Mouse (Mus musculus) hindbrain, embryonic 11.5 days (tissue): ENCODE measurements at regions not wholly inside any gene's neighbourhood (a gene's known extent, or its start where the extent isn't known, plus 50 kb on each side); places are given as distances from the start of the nearest gene placed in this dataset.

Experiments used
- ATAC-seq: fragments of 200-750 bp; cut with Nextera tagmentation; 2 replicates; pipeline ENCODE4 v1.8.0; 2017; ENCODE audit warnings: mild to moderate bottlenecking, moderate TSS enrichment, moderate library complexity; ENCODE audit not compliant: low FRiP score
- DNase-seq: peaks from one replicate; pipeline ENCODE4 v3.0.0-alpha.2; 2015; ENCODE audit warnings: low spot score
- H3K27ac ChIP-seq: fragments of 300-500 bp; sonication (generic); 2 replicates; pipeline ENCODE4 v1.5.1; 2014; ENCODE audit warnings: mild to moderate bottlenecking, low read depth, low read length
- H3K27me3 ChIP-seq: fragments of 300-500 bp; sonication (generic); 2 replicates; pipeline ENCODE4 v1.6.1; 2014; ENCODE audit warnings: mild to moderate bottlenecking, low read length, moderate library complexity, mixed read lengths; ENCODE audit not compliant: control insufficient read depth, insufficient read depth
- H3K36me3 ChIP-seq: fragments of 300-500 bp; sonication (generic); 2 replicates; pipeline ENCODE4 v1.6.1; 2014; ENCODE audit warnings: mild to moderate bottlenecking, low read length, moderate library complexity, mixed read lengths; ENCODE audit not compliant: control insufficient read depth, insufficient read depth
- H3K4me1 ChIP-seq: fragments of 300-500 bp; sonication (generic); replicated peaks from 2 replicates; pipeline ENCODE4 v1.6.1; 2014; ENCODE audit warnings: low read length, mixed read lengths; ENCODE audit not compliant: control insufficient read depth, insufficient read depth
- H3K4me2 ChIP-seq: fragments of 300-500 bp; sonication (generic); replicated peaks from 2 replicates; pipeline ENCODE4 v1.6.1; 2014; ENCODE audit warnings: mild to moderate bottlenecking, low read depth, low read length
- H3K4me3 ChIP-seq: fragments of 300-500 bp; sonication (generic); 2 replicates; pipeline ENCODE4 v1.5.1; 2014; ENCODE audit warnings: low read depth, low read length
- H3K9ac ChIP-seq: fragments of 300-500 bp; sonication (generic); 2 replicates; pipeline ENCODE4 v1.6.1; 2014; ENCODE audit warnings: low read depth, low read length
- H3K9me3 ChIP-seq: fragments of 300-500 bp; sonication (generic); 2 replicates; pipeline ENCODE4 v1.6.1; 2016; ENCODE audit warnings: low read length; ENCODE audit not compliant: control insufficient read depth
- WGBS: fragments of 180-500 bp; shearing (Covaris S2); extraction: QIAGEN DNeasy Blood & Tissue Kit; methylation state at CpG from one replicate; pipeline ENCODE4 v1.1.7; 2014; 5-methylcytosine and 5-hydroxymethylcytosine counted together

GRCm38 (mm10) chr11:79753491-79753890 lies 162.5 kb downstream of the Rab11fip4 start:
- Histone ChIP-seq H3K9me3 (no peaks in the 10 kb centered on the region), H3K27ac (no peak overlapping the region), H3K4me3 (no peak overlapping the region), H3K27me3 (no peaks in the 10 kb centered on the region), H3K9ac (no peak overlapping the region), H3K4me1 (no peaks in the 10 kb centered on the region), H3K4me2 (no peak overlapping the region), H3K36me3 (no peaks in the 10 kb centered on the region)
- 84% methylated on average over 2 of the region's 2 CpGs for WGBS
- no peak for ATAC-seq
- DNase-seq = no peak

GRCm38 (mm10) chr11:79752717-79753480 lies 161.9 kb downstream of the Rab11fip4 start:
- Histone ChIP-seq H3K4me1 (no peaks in the 10 kb centered on the region), H3K4me3 (no peak overlapping the region), H3K4me2 (no peak overlapping the region), H3K36me3 (no peaks in the 10 kb centered on the region), H3K27me3 (no peaks in the 10 kb centered on the region), H3K9ac (no peak overlapping the region), H3K9me3 (no peaks in the 10 kb centered on the region), H3K27ac (no peak overlapping the region)
- ATAC-seq = no peak
- 58% methylated on average over 7 of the region's 7 CpGs for WGBS
- DNase-seq = no peak

- Histone ChIP-seq H3K4me1 (no peaks in the 10 kb centered on the region), H3K9me3 (no peaks in the 10 kb centered on the region), H3K27ac (no peak overlapping the region), H3K4me2 (no peak overlapping the region), H3K4me3 (no peak overlapping the region), H3K27me3 (no peaks in the 10 kb centered on the region), H3K36me3 (no peaks in the 10 kb centered on the region), H3K9ac (no peak overlapping the region)
- ATAC-seq (no peak), DNase-seq (no peak)
- WGBS = 64% methylated on average over 14 of the region's 14 CpGs
These were observed 161.0 kb downstream of the Rab11fip4 start for GRCm38 (mm10) chr11:79751751-79752716.

GRCm38 (mm10) chr11:79750943-79751342 lies 159.9 kb downstream of the Rab11fip4 start:
- Histone ChIP-seq H3K4me3 (no peak overlapping the region), H3K9me3 (no peaks in the 10 kb centered on the region), H3K27me3 (no peaks in the 10 kb centered on the region), H3K36me3 (no peaks in the 10 kb centered on the region), H3K4me2 (no peak overlapping the region), H3K4me1 (no peaks in the 10 kb centered on the region), H3K27ac (no peak overlapping the region), H3K9ac (no peak overlapping the region)
- DNase-seq = no peak
- WGBS = 74% methylated on average over 2 of the region's 2 CpGs
- ATAC-seq = no peak

GRCm38 (mm10) chr11:79749755-79750434 lies 158.9 kb downstream of the Rab11fip4 start:
- H3K27ac ChIP-seq = no peak overlapping the region
- no peak overlapping the region for H3K4me2 ChIP-seq
- H3K27me3 ChIP-seq = no peaks in the 10 kb centered on the region
- no peaks in the 10 kb centered on the region for H3K36me3 ChIP-seq
- no peak for DNase-seq
- 82% methylated on average over 7 of the region's 7 CpGs for WGBS
- no peaks in the 10 kb centered on the region for H3K4me1 ChIP-seq
- H3K9ac ChIP-seq = no peak overlapping the region
- no peaks in the 10 kb centered on the region for H3K9me3 ChIP-seq
- ATAC-seq = no peak
- H3K4me3 ChIP-seq = no peak overlapping the region

GRCm38 (mm10) chr11:79749141-79749540 lies 158.1 kb downstream of the Rab11fip4 start:
- no peaks in the 10 kb centered on the region for H3K4me1 ChIP-seq
- H3K36me3 ChIP-seq = no peaks in the 10 kb centered on the region
- no peak overlapping the region for H3K4me2 ChIP-seq
- no peak overlapping the region for H3K27ac ChIP-seq
- WGBS = 95% methylated on average over 10 of the region's 10 CpGs
- ATAC-seq (no peak), DNase-seq (no peak)
- no peaks in the 10 kb centered on the region for H3K27me3 ChIP-seq
- H3K9me3 ChIP-seq = no peaks in the 10 kb centered on the region
- H3K9ac ChIP-seq = no peak overlapping the region
- no peak overlapping the region for H3K4me3 ChIP-seq

GRCm38 (mm10) chr11:79748606-79749125 lies 157.7 kb downstream of the Rab11fip4 start:
- Histone ChIP-seq H3K9ac (no peak overlapping the region), H3K4me2 (no peak overlapping the region), H3K4me3 (no peak overlapping the region), H3K27me3 (no peaks in the 10 kb centered on the region), H3K27ac (no peak overlapping the region), H3K9me3 (no peaks in the 10 kb centered on the region), H3K36me3 (no peaks in the 10 kb centered on the region), H3K4me1 (no peaks in the 10 kb centered on the region)
- no peak for DNase-seq
- WGBS = 97% methylated on average over 7 of the region's 7 CpGs
- no peak for ATAC-seq

- Histone ChIP-seq H3K27me3 (no peaks in the 10 kb centered on the region), H3K4me3 (no peak overlapping the region), H3K36me3 (no peaks in the 10 kb centered on the region), H3K27ac (no peak overlapping the region), H3K9ac (no peak overlapping the region), H3K4me1 (no peaks in the 10 kb centered on the region), H3K4me2 (no peak overlapping the region), H3K9me3 (no peaks in the 10 kb centered on the region)
- no peak for DNase-seq
- ATAC-seq = no peak
- 77% methylated on average over 6 of the region's 6 CpGs for WGBS
These were observed 156.8 kb downstream of the Rab11fip4 start for GRCm38 (mm10) chr11:79747801-79748200.
